Mouse (Mus musculus) heart, embryonic 13.5 days (tissue): ENCODE results near the gene Grin2a. TPM values are rescaled to one million over a fixed set of nuclear protein-coding genes. Genes with fewer than 3 reads are reported as not detected.
A peak's percentile ranks its signal among the peaks of the same experiment; 100 is the strongest.

ENCODE experiments used
- ATAC-seq: fragments of 200-750 bp; cut with Nextera tagmentation; 2 replicates; pipeline ENCODE4 v1.8.0; 2017; ENCODE audit warnings: moderate TSS enrichment; ENCODE audit not compliant: insufficient number of reproducible peaks, low FRiP score, low TSS enrichment; ENCODE audit errors: extremely low read depth
- H3K27ac ChIP-seq: fragments of 300-500 bp; sonication (generic); replicated peaks from 2 replicates; pipeline ENCODE4 v1.5.1; 2015; ENCODE audit warnings: moderate library complexity, mild to moderate bottlenecking, inconsistent platforms
- H3K27me3 ChIP-seq: fragments of 300-500 bp; sonication (generic); replicated peaks from 2 replicates; pipeline ENCODE4 v1.6.1; 2015; ENCODE audit warnings: mild to moderate bottlenecking, inconsistent platforms
- H3K36me3 ChIP-seq: fragments of 300-500 bp; sonication (generic); 2 replicates; pipeline ENCODE4 v1.6.1; 2015; ENCODE audit warnings: mild to moderate bottlenecking, inconsistent platforms
- H3K4me1 ChIP-seq: fragments of 300-500 bp; sonication (generic); 2 replicates; pipeline ENCODE4 v1.6.1; 2015; ENCODE audit warnings: inconsistent platforms
- H3K4me2 ChIP-seq: fragments of 300-500 bp; sonication (generic); 2 replicates; pipeline ENCODE4 v1.6.1; 2015; ENCODE audit warnings: inconsistent platforms, mild to moderate bottlenecking, moderate library complexity
- H3K4me3 ChIP-seq: fragments of 300-500 bp; sonication (generic); 2 replicates; pipeline ENCODE4 v1.5.1; 2015; ENCODE audit warnings: moderate library complexity, mild to moderate bottlenecking, inconsistent platforms
- H3K9ac ChIP-seq: fragments of 300-500 bp; sonication (generic); 2 replicates; pipeline ENCODE4 v1.6.1; 2015; ENCODE audit warnings: inconsistent platforms, mild to moderate bottlenecking, moderate library complexity
- H3K9me3 ChIP-seq: fragments of 300-500 bp; sonication (generic); 2 replicates; pipeline ENCODE4 v1.6.1; 2016; ENCODE audit warnings: inconsistent platforms
- WGBS: fragments of 180-500 bp; shearing (Covaris S2); methylation state at CpG from one replicate; pipeline ENCODE4 v1.1.7; 2015; ENCODE audit warnings: mixed read lengths; 5-methylcytosine and 5-hydroxymethylcytosine counted together
- polyA plus RNA-seq: library from polyadenylated mRNA; unstranded; fragments of >200 nt; fragmentation: Nextera tagmentation; extraction: Ambion mirVana; gene quantifications from 2 replicates; pipeline ENCODE4 v1.2.1, GENCODE M21; 2015

Gene Grin2a
- 0.55 and 0.90 TPM in 2 replicates for polyA plus RNA-seq

- no peaks in the 10 kb centered on the region for H3K9me3 ChIP-seq
- peaks cover 35% of the 10 kb centered on the region for H3K4me1 ChIP-seq
- peak within 1 kb of the TSS; percentile 47 for H3K9ac ChIP-seq
- no peak within 1 kb of the TSS for H3K27ac ChIP-seq
- no peaks in the 10 kb centered on the region for H3K36me3 ChIP-seq
- no peak for ATAC-seq
- under 1% methylated on average over 69 of the region's 69 CpGs for WGBS
- H3K4me2 ChIP-seq = peak within 1 kb of the TSS; percentile 81
- peak within 1 kb of the TSS; percentile 49 for H3K4me3 ChIP-seq
- H3K27me3 ChIP-seq = peaks cover 82% of the 10 kb centered on the region
These were observed at the start of gene Grin2a for GRCm38 (mm10) chr16:9994951-9995813. TSS of gene Grin2a (minus strand) at chr16:9995560.

- no peak for ATAC-seq
- H3K4me3 ChIP-seq = no peak overlapping the region
- H3K4me2 ChIP-seq = no peak overlapping the region
- H3K27ac ChIP-seq = no peak overlapping the region
- no peaks in the 10 kb centered on the region for H3K36me3 ChIP-seq
- no peaks in the 10 kb centered on the region for H3K4me1 ChIP-seq
- no peaks in the 10 kb centered on the region for H3K9me3 ChIP-seq
- H3K9ac ChIP-seq = no peak overlapping the region
- H3K27me3 ChIP-seq = no peaks in the 10 kb centered on the region
- 71% methylated on average over 7 of the region's 7 CpGs for WGBS
These were observed 40.3 kb upstream of the Grin2a start for GRCm38 (mm10) chr16:10035582-10036215.

GRCm38 (mm10) chr16:10033416-10033979, 38.1 kb upstream of the Grin2a start:
- H3K9ac ChIP-seq = no peak overlapping the region
- no peaks in the 10 kb centered on the region for H3K4me1 ChIP-seq
- no peak overlapping the region for H3K4me2 ChIP-seq
- no peaks in the 10 kb centered on the region for H3K36me3 ChIP-seq
- H3K4me3 ChIP-seq = no peak overlapping the region
- H3K9me3 ChIP-seq = no peaks in the 10 kb centered on the region
- no peak overlapping the region for H3K27ac ChIP-seq
- no peak for ATAC-seq
- WGBS = 66% methylated on average over 4 of the region's 4 CpGs
- H3K27me3 ChIP-seq = no peaks in the 10 kb centered on the region

GRCm38 (mm10) chr16:10031891-10032290, 36.5 kb upstream of the Grin2a start:
- Histone ChIP-seq H3K27ac (no peak overlapping the region), H3K27me3 (no peaks in the 10 kb centered on the region), H3K4me3 (no peak overlapping the region), H3K4me1 (no peaks in the 10 kb centered on the region), H3K9ac (no peak overlapping the region), H3K4me2 (no peak overlapping the region), H3K36me3 (no peaks in the 10 kb centered on the region), H3K9me3 (no peaks in the 10 kb centered on the region)
- ATAC-seq = no peak

GRCm38 (mm10) chr16:10026741-10027140, 31.4 kb upstream of the Grin2a start:
- WGBS = 60% methylated on average over 6 of the region's 6 CpGs
- no peak overlapping the region for H3K9ac ChIP-seq
- no peaks in the 10 kb centered on the region for H3K4me1 ChIP-seq
- no peak overlapping the region for H3K4me2 ChIP-seq
- H3K9me3 ChIP-seq = no peaks in the 10 kb centered on the region
- H3K4me3 ChIP-seq = no peak overlapping the region
- no peaks in the 10 kb centered on the region for H3K36me3 ChIP-seq
- ATAC-seq = no peak
- no peak overlapping the region for H3K27ac ChIP-seq
- H3K27me3 ChIP-seq = 0 out of 2 replicates have a peak, but pooled peaks cover 3% of the 10 kb centered on the region

GRCm38 (mm10) chr16:10009743-10010142, 14.4 kb upstream of the Grin2a start:
- Histone ChIP-seq H3K36me3 (no peaks in the 10 kb centered on the region), H3K4me1 (no peaks in the 10 kb centered on the region), H3K27ac (no peak overlapping the region), H3K4me3 (no peak overlapping the region), H3K9ac (no peak overlapping the region), H3K27me3 (no peaks in the 10 kb centered on the region), H3K4me2 (no peak overlapping the region), H3K9me3 (peaks cover 6% of the 10 kb centered on the region; the same call in 1 of the 2 replicates)
- no peak for ATAC-seq
- 39% methylated on average over 1 of the region's 1 CpGs for WGBS

- no peaks in the 10 kb centered on the region for H3K36me3 ChIP-seq
- peaks cover 6% of the 10 kb centered on the region; the same call in 1 of the 2 replicates for H3K9me3 ChIP-seq
- H3K4me1 ChIP-seq = no peaks in the 10 kb centered on the region
- ATAC-seq = no peak
- H3K27ac ChIP-seq = no peak overlapping the region
- WGBS = 73% methylated on average over 5 of the region's 5 CpGs
- H3K9ac ChIP-seq = no peak overlapping the region
- H3K4me2 ChIP-seq = no peak overlapping the region
- H3K27me3 ChIP-seq = peaks cover 12% of the 10 kb centered on the region; the same call in 1 of the 2 replicates
- no peak overlapping the region for H3K4me3 ChIP-seq
These were observed 10.2 kb upstream of the Grin2a start for GRCm38 (mm10) chr16:10005606-10006005.

GRCm38 (mm10) chr16:10004096-10004495, 8.7 kb upstream of the Grin2a start:
- Histone ChIP-seq H3K9ac (no peak overlapping the region), H3K4me1 (no peaks in the 10 kb centered on the region), H3K9me3 (peaks cover 6% of the 10 kb centered on the region; the same call in 1 of the 2 replicates), H3K36me3 (no peaks in the 10 kb centered on the region), H3K27me3 (peaks cover 14% of the 10 kb centered on the region; the same call in 1 of the 2 replicates), H3K27ac (no peak overlapping the region), H3K4me2 (no peak overlapping the region), H3K4me3 (no peak overlapping the region)
- WGBS = 74% methylated on average over 4 of the region's 4 CpGs
- no peak for ATAC-seq

GRCm38 (mm10) chr16:10003001-10003400, 7.6 kb upstream of the Grin2a start:
- H3K27me3 ChIP-seq = peaks cover 17% of the 10 kb centered on the region; the same call in 1 of the 2 replicates
- no peaks in the 10 kb centered on the region for H3K4me1 ChIP-seq
- no peak overlapping the region for H3K9ac ChIP-seq
- no peak overlapping the region for H3K27ac ChIP-seq
- ATAC-seq = no peak
- H3K36me3 ChIP-seq = no peaks in the 10 kb centered on the region
- peaks cover 6% of the 10 kb centered on the region; the same call in 1 of the 2 replicates for H3K9me3 ChIP-seq
- 50% methylated on average over 1 of the region's 1 CpGs for WGBS
- no peak overlapping the region for H3K4me3 ChIP-seq
- H3K4me2 ChIP-seq = no peak overlapping the region

- no peak for ATAC-seq
- Histone ChIP-seq H3K27ac (no peak overlapping the region), H3K9me3 (peaks cover under 1% of the 10 kb centered on the region; the same call in 1 of the 2 replicates), H3K27me3 (peaks cover 30% of the 10 kb centered on the region), H3K36me3 (no peaks in the 10 kb centered on the region), H3K9ac (no peak overlapping the region), H3K4me2 (no peak overlapping the region), H3K4me1 (no peaks in the 10 kb centered on the region), H3K4me3 (no peak overlapping the region)
- 43% methylated on average over 1 of the region's 1 CpGs for WGBS
These were observed 6.2 kb upstream of the Grin2a start for GRCm38 (mm10) chr16:10001601-10002000.

GRCm38 (mm10) chr16:9999926-10000325, 4.6 kb upstream of the Grin2a start:
- H3K9ac ChIP-seq = no peak overlapping the region
- no peak overlapping the region for H3K4me2 ChIP-seq
- H3K9me3 ChIP-seq = no peaks in the 10 kb centered on the region
- no peak overlapping the region for H3K27ac ChIP-seq
- no peak for ATAC-seq
- 58% methylated on average over 5 of the region's 5 CpGs for WGBS
- H3K4me3 ChIP-seq = no peak overlapping the region
- peaks cover 46% of the 10 kb centered on the region for H3K27me3 ChIP-seq
- no peaks in the 10 kb centered on the region for H3K36me3 ChIP-seq
- peaks cover 8% of the 10 kb centered on the region for H3K4me1 ChIP-seq
